Mouse (Mus musculus) CD8-positive naive resting alpha-beta T cell, adult 2 months (primary cell): ENCODE data around the gene Defb38.

Source experiments
- DNase-seq, 2 experiments: peaks; one replicate each; pipeline ENCODE4 v3.0.0; 2022; ENCODE audit warnings: low read depth in 2 of 2, low spot score in 2 of 2

The Defb38 gene

DNA sequence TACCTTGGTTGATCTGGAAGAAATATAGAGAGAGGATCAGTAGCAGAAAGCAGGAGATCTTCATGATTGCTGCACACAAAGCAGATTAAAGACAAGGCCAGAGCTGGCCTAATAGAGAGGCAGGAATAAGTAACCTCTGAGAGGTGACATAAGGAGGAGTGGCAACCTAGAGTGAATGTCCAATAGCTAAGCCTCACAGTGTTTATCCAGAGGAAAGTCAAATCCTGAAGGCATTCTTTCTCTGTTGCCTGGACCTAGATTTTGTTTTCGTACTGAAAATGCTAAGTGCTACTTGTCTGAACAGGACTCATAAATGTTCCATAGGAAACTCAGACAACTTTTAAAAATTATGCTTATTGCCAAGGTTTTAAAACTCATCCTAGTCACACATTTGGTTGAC is at the start of gene Defb38:
Gene Defb38 (minus strand): TSS at position 101 of the 400 bp plus-strand sequence.
- no peak for DNase-seq

GRCm38 (mm10) chr8:19066013-19066412 is 39.6 kb upstream of the Defb38 start:
- DNase-seq: no peak

- DNase-seq: no peak
Measured at GRCm38 (mm10) chr8:19064710-19065109, 38.3 kb upstream of the Defb38 start, which contains the start of gene Defb39. Gene Defb39 (minus strand): TSS chr8:19064810.

GRCm38 (mm10) chr8:19062891-19063290 is 36.5 kb upstream of the Defb38 start:
- no peak for DNase-seq

- no peak for DNase-seq
Measured at GRCm38 (mm10) chr8:19045242-19045641, 18.9 kb upstream of the Defb38 start.
